Mouse (Mus musculus): ENCODE measurements around the gene Cpvl. TPM values are rescaled to one million over a fixed set of nuclear protein-coding genes. Genes with fewer than 3 reads are reported as not detected.

Gene Cpvl
- total RNA-seq, 2 experiments from 2014 or later: not detected

- DNase-seq (ENCODE audit: low spot score in 2 of 2): no peak
- intact Hi-C loops (cut with DNase I): loop anchor here (5.0 kb wide), 1 partner anchor 33 kb away; the partner anchor contains the start of gene Tril
Measured at GRCm38 (mm10) chr6:53854971-53855856, 123.3 kb downstream of the Cpvl start.

GRCm38 (mm10) chr6:53854226-53854625 lies 124.2 kb downstream of the Cpvl start:
- no peak for DNase-seq (ENCODE audit: low spot score in 2 of 2)
- intact Hi-C loops (cut with DNase I): no loop called here

DNA sequence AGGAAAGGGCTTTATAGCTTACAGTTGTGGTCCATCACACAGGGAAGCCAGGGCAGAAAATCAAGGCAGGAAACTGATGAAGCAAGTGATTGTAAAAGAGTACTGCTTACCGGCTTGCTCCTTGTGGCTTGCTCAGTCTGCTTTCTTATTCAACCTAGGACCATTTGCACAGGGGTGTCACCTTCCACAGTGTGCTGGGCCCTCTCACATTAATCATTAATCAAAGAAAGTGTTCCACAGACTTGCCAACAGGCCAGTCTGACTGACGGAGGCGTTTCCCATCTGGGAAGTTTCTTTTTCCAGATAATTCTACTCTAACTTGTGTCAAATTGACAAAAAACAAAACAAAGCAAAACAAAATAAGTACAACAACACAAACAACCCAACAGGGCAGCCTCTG lies 124.9 kb downstream of the Cpvl start:
- intact Hi-C loops (cut with DNase I): no loop called here
- DNase-seq (ENCODE audit: low spot score in 2 of 2): no peak

DNA sequence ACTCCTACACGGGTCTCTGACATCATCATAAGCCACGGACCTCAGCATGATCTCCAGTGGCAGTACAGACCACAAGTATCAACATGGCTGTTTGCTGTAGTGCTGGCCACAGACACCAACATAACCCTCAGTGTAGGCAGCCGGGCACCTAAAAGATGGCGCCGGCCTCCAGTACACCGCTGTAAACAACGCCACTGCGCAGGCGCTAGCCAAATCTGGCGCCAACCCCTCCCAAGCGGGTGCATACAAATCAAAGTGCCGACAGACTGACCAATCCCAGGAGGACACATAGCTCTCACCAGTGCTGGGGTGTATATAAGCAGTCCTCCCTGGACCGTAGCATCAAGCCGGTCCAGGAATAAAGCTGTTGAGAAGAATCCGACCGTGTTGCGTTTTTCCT lies 133.8 kb downstream of the Cpvl start:
- no peak for DNase-seq (ENCODE audit: low spot score in 2 of 2)
- intact Hi-C loops (cut with DNase I): no loop called here

DNA sequence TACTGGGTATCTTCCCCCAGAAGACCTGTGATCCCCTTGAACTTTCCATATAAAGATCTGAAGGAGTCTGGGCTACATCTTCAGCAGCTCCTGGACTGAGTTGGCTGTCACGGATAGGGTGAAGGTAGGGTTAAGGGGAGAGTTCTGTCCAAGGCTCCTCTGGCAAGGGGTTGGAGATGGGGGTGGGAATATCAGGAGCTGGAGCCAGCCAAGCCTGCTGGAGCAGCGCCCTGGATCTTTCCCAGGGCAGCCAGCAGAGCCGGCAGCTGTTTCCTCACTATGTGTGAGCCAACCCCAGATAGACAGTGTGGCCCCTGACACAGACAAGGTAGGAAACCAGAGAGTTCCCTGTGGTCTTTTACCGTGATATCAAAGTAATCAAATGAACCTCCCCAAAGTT lies 153.3 kb downstream of the Cpvl start:
- DNase-seq (ENCODE audit: low spot score in 2 of 2): no peak
- intact Hi-C loops (cut with DNase I): no loop called here

Other genes with a start within 250 kb of the Cpvl start
- 10 to 100 TPM; 31.5 to 33.4 TPM for gene Tril, start 157.8 kb downstream of the Cpvl start, total RNA-seq (2021)
- 10 to 100 TPM; 42.5 to 44.8 TPM for gene Chn2, start 60.9 kb upstream of the Cpvl start, total RNA-seq (2021)